Mouse (Mus musculus) urinary bladder, postnatal 25 days (tissue): Measurements from ENCODE around the gene 4930442H23Rik.
"Not testable (repeated sequence)": the region's sequence is repeated elsewhere in the genome, so short reads cannot be mapped to it uniquely, and the experiment has no call there.

Source experiments
- DNase-seq: peaks from one replicate; pipeline ENCODE4 v3.0.0; 2022; ENCODE audit warnings: low spot score

The 4930442H23Rik gene

GRCm38 (mm10) chr10:81197305-81197704 is 13.7 kb upstream of the 4930442H23Rik start:
- DNase-seq: no peak

DNA sequence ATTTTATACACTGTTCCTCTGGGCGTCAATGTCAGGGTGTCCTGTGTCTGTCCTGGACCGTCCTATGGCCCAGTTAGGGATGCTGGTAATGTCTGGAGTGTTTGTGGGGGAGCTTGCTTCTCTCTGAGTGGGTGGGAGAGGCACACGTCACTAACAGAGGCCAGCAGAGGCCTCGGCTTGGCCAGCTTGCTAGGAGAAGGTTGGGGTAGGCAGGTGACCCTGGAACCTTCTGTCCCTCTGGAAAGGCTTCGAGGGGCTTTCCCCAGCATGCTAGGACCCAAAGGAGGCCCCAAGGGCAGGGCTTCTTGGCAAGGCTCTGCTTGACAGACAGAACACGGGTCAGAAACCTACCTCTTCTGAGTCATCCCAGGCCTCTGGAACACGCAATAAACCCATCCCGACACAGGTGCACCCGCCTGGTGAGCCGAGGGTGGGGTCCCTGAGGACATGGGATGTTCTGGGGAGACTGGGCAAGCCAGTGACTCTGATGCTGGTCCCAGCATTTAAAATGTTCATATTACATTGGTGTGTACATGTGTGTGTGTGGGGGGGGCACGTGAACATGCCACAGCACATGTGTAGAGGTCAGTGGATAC is 12.9 kb upstream of the 4930442H23Rik start:
- DNase-seq: no peak

DNA sequence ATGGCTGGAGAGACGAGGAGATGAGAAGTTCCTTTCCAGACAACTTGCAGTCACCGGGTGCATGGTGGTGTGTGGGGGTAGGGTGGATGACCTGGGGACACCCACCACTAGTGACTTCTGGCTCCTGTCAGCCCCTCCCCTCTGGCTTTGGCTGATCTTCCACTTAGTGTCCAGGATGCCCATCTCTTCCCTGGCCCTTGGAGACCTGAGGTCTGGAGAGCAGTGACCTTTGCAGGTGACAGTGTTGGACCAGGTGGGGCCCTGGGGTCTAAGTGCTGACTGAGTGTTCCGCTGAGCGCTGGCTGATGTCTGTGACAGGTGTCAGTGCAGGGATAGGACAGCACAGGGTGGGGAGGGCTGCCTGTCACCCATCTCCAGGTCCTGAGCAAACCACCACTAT is 11.7 kb upstream of the 4930442H23Rik start:
- no peak for DNase-seq

- DNase-seq: no peak
Observed at GRCm38 (mm10) chr10:81193991-81194774, 10.5 kb upstream of the 4930442H23Rik start.

DNA sequence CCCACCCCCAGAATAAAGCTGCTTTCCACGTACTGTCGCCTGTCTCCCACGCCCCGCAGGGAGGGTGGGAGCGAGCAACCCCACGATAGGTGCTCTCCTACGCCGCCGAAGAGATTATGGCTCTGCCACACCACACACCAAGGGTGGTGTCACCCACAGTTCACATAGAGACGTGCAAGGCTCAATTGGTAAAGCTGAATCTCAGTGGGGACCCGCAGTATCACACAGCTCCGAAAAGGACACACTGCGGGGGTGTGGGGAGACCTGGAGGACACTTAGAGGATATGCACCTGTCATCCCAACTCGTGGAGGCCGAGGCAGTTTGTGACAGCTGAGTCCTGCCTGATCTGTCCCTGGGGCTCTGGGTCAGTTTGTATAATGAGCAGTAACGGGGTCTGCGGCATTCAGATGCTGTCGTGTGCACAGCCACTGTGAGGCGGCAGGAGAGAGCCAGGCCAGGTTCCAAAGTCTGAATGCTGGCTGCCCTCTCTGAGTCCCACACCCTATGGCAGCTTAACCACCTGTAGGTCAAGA is 9.4 kb upstream of the 4930442H23Rik start:
- no peak for DNase-seq

DNA sequence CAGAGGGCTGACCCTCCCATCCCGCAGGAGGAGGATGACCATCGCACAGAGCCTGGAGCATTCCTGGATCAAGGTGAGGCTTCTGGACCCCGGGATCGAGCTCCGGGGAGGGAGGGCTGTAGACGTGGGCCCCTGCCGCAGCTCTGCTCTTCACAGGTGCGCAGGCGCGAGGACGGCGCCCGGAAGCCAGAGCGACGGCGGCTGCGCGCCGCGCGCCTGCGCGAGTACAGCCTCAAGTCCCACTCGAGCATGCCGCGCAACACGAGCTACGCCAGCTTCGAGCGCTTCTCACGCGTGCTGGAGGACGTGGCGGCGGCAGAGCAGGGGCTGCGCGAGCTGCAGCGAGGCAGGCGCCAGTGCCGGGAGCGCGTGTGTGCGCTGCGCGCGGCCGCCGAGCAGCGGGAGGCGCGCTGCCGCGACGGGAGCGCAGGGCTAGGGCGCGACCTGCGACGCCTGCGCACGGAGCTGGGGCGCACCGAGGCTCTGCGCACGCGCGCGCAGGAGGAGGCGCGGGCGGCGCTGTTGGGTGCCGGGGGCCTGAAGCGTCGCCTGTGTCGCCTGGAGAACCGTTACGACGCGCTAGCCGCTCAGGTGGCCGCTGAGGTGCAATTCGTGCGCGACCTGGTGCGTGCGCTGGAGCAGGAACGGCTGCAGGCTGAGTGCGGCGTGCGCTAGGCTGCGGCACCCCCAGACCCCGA is 8.8 kb upstream of the 4930442H23Rik start:
- DNase-seq: peak; percentile 75

DNA sequence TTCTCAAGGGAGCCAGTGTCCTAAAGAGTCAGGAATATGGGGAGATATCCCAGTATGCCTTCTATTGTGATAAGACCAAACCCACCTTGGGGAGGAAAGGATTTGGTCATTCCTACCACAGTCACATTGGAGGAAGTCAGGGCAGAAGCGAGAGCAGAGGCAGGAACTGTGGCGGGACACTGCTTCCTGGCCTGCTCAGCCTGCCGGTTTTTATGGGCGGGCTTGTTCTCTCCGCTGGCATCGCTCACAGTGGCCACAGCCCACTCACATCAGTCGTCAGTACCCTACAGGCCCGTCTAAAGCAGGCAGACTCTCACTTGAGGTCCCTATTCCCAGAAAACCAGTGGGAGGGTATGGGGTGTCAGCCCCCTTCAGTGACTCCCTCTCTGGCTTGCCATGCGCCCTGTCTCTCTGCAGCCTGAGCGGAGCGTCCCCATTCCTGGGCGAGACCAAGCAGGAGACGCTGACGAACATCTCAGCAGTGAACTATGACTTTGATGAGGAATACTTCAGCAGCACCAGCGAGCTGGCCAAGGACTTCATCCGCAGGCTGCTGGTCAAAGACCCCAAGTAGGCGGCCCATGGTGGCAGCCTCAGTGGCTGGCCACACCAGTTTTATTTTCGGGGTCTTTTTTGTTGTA is 7.8 kb upstream of the 4930442H23Rik start:
- no peak for DNase-seq

DNA sequence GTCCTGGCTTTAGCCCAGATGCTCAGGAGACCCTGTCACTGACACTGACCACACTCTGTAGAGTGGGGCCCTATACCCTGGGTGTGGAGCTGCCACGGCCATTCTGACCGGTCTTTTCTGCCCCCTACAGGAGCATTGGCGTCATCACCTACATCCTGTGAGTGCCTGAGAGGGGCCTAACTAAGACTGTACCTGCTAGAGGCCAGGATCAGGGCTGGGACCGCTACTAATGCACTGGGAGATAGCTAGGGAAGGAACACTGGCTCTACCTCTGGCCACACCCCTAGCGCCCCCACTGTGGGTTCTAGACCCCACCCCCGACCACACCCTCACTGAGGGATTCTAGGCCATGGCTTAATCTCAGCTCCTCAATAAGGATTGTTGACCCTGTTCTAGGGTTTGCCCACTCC is 7.3 kb upstream of the 4930442H23Rik start:
- no peak for DNase-seq

- no peak for DNase-seq
Observed at GRCm38 (mm10) chr10:81190236-81190911, 6.7 kb upstream of the 4930442H23Rik start.

DNA sequence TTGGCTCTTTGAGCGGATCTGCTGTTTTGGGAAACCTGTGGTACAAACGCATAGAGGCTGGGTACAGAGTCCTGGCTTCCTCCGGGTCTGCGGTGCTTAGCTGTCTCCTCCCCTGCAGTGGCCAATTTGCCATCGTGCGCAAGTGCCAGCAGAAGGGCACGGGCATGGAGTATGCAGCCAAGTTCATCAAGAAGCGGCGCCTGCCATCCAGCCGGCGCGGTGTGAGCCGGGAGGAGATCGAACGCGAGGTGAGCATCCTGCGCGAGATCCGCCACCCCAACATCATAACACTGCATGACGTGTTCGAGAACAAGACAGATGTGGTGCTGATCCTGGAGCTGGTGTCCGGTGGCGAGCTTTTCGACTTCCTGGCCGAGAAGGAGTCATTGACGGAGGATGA is 6.2 kb upstream of the 4930442H23Rik start:
- DNase-seq: no peak

- no peak for DNase-seq
Observed at GRCm38 (mm10) chr10:81187161-81187560, 3.5 kb upstream of the 4930442H23Rik start.

- no peak for DNase-seq
Observed at GRCm38 (mm10) chr10:81184765-81185164, 1.1 kb upstream of the 4930442H23Rik start.

DNA sequence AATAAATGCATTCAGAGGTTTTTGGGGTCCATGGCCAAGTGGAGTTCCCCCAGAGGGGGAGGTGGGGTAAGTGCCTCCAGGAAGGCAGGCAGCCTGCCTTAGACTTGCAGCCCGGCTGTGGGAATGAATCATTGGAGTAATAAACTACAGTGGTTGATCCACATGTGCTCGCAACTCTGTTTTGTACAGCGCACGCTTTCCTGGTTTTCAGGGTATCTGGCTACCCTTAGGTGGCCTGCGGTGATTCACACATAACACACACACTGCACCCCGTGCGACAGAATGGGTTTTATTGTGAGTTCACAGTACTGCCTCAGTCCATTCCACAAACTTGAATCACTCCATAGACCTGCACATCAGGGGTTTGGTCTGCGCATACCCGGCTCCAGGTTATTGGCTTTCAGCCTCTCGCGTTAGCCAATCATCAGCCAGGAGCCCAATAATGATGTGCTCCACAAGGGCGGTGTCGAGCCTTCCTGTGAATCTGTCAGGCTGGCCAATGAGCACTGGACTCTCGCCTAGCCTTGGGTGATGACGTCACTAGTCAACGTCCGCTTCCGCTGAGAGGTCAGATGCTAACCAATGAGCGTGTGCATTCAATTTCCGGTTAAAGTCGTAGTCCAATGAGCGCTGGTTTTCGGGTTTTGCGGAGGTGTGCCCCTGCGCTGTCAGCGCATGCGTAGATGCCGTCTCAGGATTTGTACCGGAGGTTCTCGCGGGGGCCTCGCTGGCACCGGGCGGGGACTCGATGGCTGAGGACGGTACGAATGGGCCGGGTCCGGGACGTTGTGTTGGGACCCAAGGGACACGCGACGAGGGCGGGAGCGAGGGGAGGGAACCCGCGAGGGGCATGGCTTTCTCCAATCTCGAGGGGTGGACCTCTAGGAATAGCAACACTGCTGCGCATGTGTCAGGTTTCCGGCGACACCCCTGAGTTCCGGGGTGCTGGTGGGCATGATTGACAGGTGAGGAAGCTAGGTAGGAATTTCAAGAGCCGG is 1.0 kb downstream of the 4930442H23Rik start, which contains the start of gene Dapk3:
Gene Dapk3, plus strand, starts transcription at position 670 of the 998 bp plus-strand sequence.
- DNase-seq: peak; percentile 88

DNA sequence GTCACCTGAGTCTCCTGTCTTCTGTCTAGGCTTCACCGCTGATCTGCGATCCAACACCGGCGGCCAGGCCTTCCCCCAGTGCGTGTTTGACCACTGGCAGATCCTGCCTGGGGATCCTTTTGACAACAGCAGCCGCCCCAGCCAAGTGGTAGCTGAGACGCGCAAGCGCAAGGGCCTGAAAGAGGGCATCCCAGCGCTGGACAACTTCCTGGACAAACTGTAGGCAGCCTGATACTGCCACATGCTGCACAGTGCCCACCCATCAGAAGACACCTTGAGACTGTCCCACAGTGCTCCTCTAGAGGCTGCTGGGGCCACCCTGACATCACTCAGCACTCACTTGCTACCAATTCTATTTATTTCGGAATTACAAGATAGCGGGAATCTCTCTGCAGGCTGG is 1.8 kb downstream of the 4930442H23Rik start:
- DNase-seq: not testable (repeated sequence)

DNA sequence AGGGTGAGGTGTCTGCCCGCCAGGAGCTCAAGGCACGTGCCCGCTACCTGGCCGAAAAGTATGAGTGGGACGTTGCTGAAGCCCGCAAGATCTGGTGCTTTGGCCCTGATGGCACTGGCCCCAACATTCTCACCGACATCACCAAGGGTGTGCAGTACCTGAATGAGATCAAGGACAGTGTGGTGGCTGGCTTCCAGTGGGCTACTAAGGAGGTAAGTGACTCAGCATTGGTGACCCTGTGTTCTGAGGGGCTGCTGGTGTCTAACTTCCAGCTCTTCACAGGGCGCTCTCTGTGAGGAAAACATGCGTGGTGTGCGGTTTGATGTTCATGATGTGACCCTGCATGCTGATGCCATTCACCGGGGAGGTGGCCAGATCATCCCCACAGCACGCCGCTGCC is 2.7 kb downstream of the 4930442H23Rik start:
- no peak for DNase-seq

DNA sequence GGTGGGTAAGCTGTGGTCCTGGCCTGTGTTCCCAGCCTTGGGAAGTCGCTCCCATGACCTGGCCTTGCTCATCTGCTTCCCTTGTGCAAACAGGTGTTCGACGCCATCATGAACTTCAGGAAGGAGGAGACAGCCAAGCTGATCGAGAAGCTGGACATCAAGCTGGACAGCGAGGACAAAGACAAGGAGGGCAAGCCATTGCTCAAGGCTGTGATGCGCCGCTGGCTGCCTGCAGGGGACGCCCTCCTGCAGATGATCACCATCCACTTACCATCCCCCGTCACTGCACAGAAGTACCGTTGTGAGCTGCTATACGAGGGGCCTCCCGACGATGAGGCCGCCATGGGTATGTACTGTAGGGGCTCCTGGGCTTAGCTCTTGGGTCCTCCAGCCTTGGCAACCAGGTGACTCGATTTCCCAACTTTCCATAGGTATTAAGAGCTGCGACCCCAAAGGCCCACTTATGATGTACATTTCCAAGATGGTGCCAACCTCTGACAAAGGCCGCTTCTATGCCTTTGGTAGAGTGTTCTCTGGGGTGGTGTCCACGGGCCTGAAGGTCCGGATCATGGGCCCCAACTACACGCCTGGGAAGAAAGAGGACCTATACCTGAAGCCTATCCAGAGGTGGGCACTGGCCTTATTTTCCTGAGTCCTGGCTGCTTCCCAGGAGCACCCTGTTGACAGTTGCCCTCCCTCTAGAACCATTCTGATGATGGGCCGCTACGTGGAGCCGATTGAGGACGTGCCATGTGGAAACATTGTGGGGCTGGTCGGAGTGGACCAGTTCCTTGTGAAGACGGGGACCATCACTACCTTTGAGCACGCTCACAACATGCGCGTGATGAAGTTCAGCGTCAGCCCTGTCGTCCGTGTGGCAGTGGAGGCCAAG is 4.0 kb downstream of the 4930442H23Rik start:
- no peak for DNase-seq

GRCm38 (mm10) chr10:81178927-81179326 is 4.7 kb downstream of the 4930442H23Rik start:
- DNase-seq: no peak

DNA sequence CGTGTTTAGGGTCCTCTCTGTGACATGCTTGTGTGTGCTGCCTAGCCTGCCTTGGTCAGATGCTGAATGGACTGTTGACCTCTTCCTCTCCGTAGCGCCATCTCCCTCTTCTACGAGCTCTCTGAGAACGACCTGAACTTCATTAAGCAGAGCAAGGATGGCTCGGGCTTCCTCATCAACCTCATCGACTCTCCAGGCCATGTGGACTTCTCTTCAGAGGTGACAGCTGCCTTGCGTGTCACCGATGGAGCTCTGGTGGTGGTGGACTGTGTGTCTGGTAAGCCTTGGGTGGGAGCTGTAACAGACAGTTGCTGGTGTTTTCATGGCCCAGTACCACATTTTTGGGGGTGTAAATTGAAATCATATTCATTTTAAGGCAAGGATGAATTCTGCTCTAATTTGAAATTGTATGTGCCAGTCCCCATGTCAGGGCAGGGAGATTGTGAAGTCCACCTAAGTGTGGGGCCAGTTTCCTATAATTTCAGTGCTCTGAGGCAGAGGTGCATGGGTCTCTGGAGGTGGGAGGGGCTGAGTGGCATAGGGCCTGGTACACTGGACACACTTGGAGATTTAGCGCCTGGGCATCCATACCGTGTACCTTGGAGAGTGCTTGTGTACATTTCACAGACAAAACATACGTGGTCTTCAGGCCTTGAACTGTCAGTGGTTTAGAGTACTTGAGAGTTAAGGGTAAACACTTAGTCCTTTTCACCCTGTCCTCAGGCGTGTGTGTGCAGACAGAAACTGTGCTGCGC is 5.5 kb downstream of the 4930442H23Rik start:
- DNase-seq: no peak

DNA sequence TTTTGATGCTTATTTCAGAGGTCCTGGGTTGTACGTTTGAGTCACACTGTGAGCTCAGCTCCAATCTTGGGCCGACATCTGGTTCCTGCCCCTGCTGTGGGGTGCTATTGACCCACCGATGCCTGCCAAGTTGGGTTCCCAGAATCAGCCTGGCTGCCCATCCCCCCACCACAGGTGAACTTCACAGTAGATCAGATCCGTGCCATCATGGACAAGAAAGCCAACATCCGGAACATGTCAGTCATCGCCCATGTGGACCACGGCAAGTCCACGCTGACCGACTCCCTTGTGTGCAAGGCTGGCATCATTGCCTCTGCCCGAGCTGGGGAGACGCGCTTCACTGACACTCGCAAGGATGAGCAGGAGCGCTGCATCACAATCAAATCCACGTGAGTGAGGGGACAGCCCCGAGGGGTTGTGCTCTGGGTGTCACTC is 6.1 kb downstream of the 4930442H23Rik start:
- DNase-seq: no peak
